Mouse (Mus musculus): ENCODE measurements around the gene Itga2.

- TF ChIP-seq GATA1 (IDR thresholded peaks at IDR 0.05; ENCODE audit: borderline replicate concordance, low read length) (no peak), FLI1 (IDR thresholded peaks at IDR 0.05; ENCODE audit: low read length) (no peak)
Measured at GRCm38 (mm10) chr13:114848945-114849344, 83.0 kb downstream of the Itga2 start.
